Mouse (Mus musculus) bone marrow macrophage, adult 2 months (primary cell): ENCODE results near the gene Gulp1.

Source experiments
- CTCF ChIP-seq: IDR thresholded peaks from 2 replicates; pipeline ENCODE4 v1.5.1; 2012; ENCODE audit warnings: low read depth, mild to moderate bottlenecking, low read length, moderate library complexity
- POLR2A ChIP-seq: IDR thresholded peaks from 2 replicates; pipeline ENCODE4 v1.6.1; 2012; ENCODE audit warnings: mild to moderate bottlenecking, low read depth, low read length, borderline replicate concordance

DNA sequence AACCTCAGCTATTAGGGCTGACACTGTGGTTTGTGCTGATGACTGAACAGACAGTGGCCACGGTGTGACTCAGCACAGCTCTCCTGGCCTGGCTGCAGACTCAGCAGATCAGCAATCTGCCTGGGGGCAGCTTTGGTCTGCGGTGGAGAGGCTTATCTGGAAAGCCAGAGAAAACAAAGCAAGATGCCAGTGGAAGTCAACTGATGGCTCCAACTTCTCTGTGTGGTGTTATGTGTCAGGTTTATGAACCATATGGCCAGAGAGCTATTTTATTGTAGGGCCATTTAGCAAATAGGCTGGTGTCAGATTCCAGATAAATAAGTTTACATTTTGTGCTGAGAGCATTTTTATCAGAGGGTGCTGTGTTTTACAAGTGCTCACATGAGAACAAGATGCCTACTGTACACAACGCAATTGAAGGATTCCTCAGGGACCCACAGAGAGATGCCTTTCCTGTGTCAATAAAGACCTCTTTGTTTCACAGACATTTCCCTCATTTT is 33.6 kb downstream of the Gulp1 start:
- TF ChIP-seq CTCF = no peak
- no peak for TF ChIP-seq POLR2A
